Mouse (Mus musculus): ENCODE data around the gene Cpeb4. TPM values are rescaled to one million over a fixed set of nuclear protein-coding genes. Genes with fewer than 3 reads are reported as not detected.
"Not testable (repeated sequence)": the region's sequence is repeated elsewhere in the genome, so short reads cannot be mapped to it uniquely, and the experiment has no call there.

Gene Cpeb4
- polyA plus RNA-seq, 1 experiment from 2014 or later: 37.6 TPM

DNA sequence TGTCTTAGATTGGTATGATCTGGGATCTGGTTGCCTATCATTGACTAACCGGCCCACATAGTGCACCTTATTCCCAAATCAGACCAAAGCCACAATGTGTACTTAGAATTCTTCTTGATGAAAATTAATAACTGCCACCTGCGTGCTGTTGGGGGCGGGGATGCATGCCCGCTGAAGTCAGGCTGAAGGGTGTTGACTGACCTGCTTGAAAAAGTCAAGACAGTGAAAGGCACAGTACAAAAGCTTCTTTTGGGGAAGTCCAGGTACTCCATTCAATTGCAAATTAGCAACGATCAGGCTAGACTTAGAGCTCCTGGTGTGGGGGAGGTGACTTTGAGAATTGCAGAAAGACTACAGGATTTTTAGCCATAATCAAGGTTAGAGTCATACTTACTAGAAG, 108.1 kb downstream of the Cpeb4 start:
- not testable (repeated sequence) for H3K9me3 ChIP-seq (ENCODE audit: control insufficient read depth, low read length); H3K27ac ChIP-seq; ATAC-seq (ENCODE audit: low FRiP score); H3K4me1 ChIP-seq (replicated peaks; ENCODE audit: control insufficient read depth, insufficient read depth, low read length); H3K4me3 ChIP-seq (replicated peaks; ENCODE audit: low read length); H3K9ac ChIP-seq; DNase-seq (ENCODE audit: low spot score); H3K4me2 ChIP-seq (replicated peaks); H3K36me3 ChIP-seq (replicated peaks; ENCODE audit: control insufficient read depth, insufficient read depth); H3K27me3 ChIP-seq (ENCODE audit: control insufficient read depth, insufficient read depth, low read length)
- WGBS: 84% methylated on average over 5 of the region's 5 CpGs

- WGBS: 94% methylated on average over 7 of the region's 7 CpGs
- no peaks in the 10 kb centered on the region for H3K27me3 ChIP-seq (ENCODE audit: control insufficient read depth, insufficient read depth, low read length)
- no peaks in the 10 kb centered on the region for H3K4me1 ChIP-seq (replicated peaks; ENCODE audit: control insufficient read depth, insufficient read depth, low read length)
- H3K9ac ChIP-seq: no peak overlapping the region
- no peak overlapping the region for H3K4me3 ChIP-seq (replicated peaks; ENCODE audit: low read length)
- ATAC-seq (ENCODE audit: low FRiP score) (no peak), DNase-seq (ENCODE audit: low spot score) (no peak)
- H3K9me3 ChIP-seq (ENCODE audit: control insufficient read depth, low read length): peaks cover 9% of the 10 kb centered on the region; the same call in 1 of the 2 replicates
- no peak overlapping the region for H3K4me2 ChIP-seq (replicated peaks)
- H3K27ac ChIP-seq: no peak overlapping the region
- no peaks in the 10 kb centered on the region for H3K36me3 ChIP-seq (replicated peaks; ENCODE audit: control insufficient read depth, insufficient read depth)
These were observed 109.8 kb downstream of the Cpeb4 start for GRCm38 (mm10) chr11:31981830-31982229.

- not testable (repeated sequence) for H3K4me1 ChIP-seq (replicated peaks; ENCODE audit: control insufficient read depth, insufficient read depth, low read length); H3K4me3 ChIP-seq (replicated peaks; ENCODE audit: low read length); H3K9me3 ChIP-seq (ENCODE audit: control insufficient read depth, low read length); ATAC-seq (ENCODE audit: low FRiP score); H3K27ac ChIP-seq; H3K36me3 ChIP-seq (replicated peaks; ENCODE audit: control insufficient read depth, insufficient read depth); H3K27me3 ChIP-seq (ENCODE audit: control insufficient read depth, insufficient read depth, low read length); DNase-seq (ENCODE audit: low spot score); H3K4me2 ChIP-seq (replicated peaks); H3K9ac ChIP-seq
- 88% methylated on average over 13 of the region's 13 CpGs for WGBS
These were observed 110.4 kb downstream of the Cpeb4 start for GRCm38 (mm10) chr11:31982247-31982943.

GRCm38 (mm10) chr11:31983249-31983648, 111.2 kb downstream of the Cpeb4 start:
- Histone ChIP-seq H3K9ac (no peak overlapping the region), H3K9me3 (ENCODE audit: control insufficient read depth, low read length) (peaks cover 9% of the 10 kb centered on the region; the same call in 1 of the 2 replicates), H3K4me1 (replicated peaks; ENCODE audit: control insufficient read depth, insufficient read depth, low read length) (no peaks in the 10 kb centered on the region), H3K4me2 (replicated peaks) (no peak overlapping the region), H3K4me3 (replicated peaks; ENCODE audit: low read length) (no peak overlapping the region), H3K27ac (no peak overlapping the region), H3K27me3 (ENCODE audit: control insufficient read depth, insufficient read depth, low read length) (no peaks in the 10 kb centered on the region), H3K36me3 (replicated peaks; ENCODE audit: control insufficient read depth, insufficient read depth) (no peaks in the 10 kb centered on the region)
- DNase-seq (ENCODE audit: low spot score): no peak
- ATAC-seq (ENCODE audit: low FRiP score): no peak

DNA sequence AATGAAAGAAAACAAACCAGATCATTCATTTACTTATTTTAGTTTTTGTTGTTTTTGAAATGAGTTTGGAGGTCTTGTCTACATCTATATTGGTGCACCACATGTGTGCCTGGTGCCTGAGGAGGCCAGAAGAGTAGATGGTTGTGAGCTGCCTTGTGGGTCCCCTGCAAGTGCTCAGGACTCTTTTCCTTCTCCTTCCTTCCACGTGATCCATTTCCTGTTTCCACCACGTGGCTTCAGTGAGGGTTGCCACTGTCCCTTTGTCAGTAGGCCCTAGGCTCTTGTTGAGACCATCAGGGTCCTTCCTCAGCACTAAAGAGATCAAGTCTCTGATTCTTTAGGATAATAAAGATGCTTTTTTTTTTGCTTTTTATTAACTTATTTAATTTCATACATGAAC, 112.8 kb downstream of the Cpeb4 start:
- Histone ChIP-seq H3K4me2 (replicated peaks) (no peak overlapping the region), H3K4me3 (replicated peaks; ENCODE audit: low read length) (no peak overlapping the region), H3K9ac (no peak overlapping the region), H3K27me3 (ENCODE audit: control insufficient read depth, insufficient read depth, low read length) (no peaks in the 10 kb centered on the region), H3K27ac (no peak overlapping the region), H3K4me1 (replicated peaks; ENCODE audit: control insufficient read depth, insufficient read depth, low read length) (no peaks in the 10 kb centered on the region), H3K36me3 (replicated peaks; ENCODE audit: control insufficient read depth, insufficient read depth) (no peaks in the 10 kb centered on the region), H3K9me3 (ENCODE audit: control insufficient read depth, low read length) (peaks cover 5% of the 10 kb centered on the region; the same call in 1 of the 2 replicates)
- ATAC-seq (ENCODE audit: low FRiP score) (no peak), DNase-seq (ENCODE audit: low spot score) (no peak)
- WGBS: 67% methylated on average over 2 of the region's 2 CpGs

Other genes with a start within 250 kb of the Cpeb4 start
- 146 and 149 TPM in 2 replicates for gene Bod1, start 200.3 kb upstream of the Cpeb4 start, polyA plus RNA-seq (2014; fragmentation: Nextera tagmentation; extraction: Ambion mirVana)
- gene 4930524B15Rik, start 93.4 kb downstream of the Cpeb4 start, polyA plus RNA-seq (2014; fragmentation: Nextera tagmentation; extraction: Ambion mirVana): 0.40 and 0.60 TPM in 2 replicates
- gene Nsg2, start 128.3 kb downstream of the Cpeb4 start, polyA plus RNA-seq (2014; fragmentation: Nextera tagmentation; extraction: Ambion mirVana): 157 and 172 TPM in 2 replicates

Data from hindbrain, embryonic 14.5 days (tissue).